Mouse (Mus musculus) kidney, adult 18-20 months (tissue): ENCODE measurements around the gene Kcnv2.

ENCODE experiments used
- DNase-seq: peaks from one replicate; pipeline ENCODE4 v3.0.0; 2021

Gene Kcnv2

DNA sequence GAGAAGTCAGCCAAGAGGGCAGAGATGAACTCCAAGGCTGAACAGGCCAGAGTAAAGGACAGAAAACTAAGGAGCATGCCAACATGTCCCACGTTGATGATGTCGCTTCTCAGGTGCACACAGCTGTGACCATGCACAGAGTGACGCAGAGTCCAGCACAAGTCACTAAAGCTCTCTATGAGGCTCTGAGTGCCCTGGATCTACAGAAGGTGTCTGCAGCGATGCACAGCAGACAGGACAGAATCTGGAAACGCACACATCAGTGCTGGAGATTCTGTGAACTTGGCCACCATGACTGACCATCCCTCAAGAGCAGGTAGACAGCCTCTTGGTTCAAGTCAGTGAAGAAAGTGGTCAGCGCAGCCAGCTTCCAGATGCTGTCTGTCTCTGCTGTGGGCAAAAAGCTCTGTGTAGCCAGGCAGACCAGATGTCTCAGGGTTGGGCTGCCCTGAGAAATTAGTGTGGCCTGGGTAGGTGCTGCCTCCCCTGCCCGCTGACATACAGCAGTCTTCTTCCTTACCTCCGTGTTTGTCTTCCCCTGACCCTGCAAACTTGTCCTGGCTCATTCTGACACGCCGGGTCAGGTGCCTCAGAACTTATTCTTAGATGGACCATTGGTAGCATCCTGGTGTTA, 43.8 kb downstream of the Kcnv2 start:
- DNase-seq = no peak

DNA sequence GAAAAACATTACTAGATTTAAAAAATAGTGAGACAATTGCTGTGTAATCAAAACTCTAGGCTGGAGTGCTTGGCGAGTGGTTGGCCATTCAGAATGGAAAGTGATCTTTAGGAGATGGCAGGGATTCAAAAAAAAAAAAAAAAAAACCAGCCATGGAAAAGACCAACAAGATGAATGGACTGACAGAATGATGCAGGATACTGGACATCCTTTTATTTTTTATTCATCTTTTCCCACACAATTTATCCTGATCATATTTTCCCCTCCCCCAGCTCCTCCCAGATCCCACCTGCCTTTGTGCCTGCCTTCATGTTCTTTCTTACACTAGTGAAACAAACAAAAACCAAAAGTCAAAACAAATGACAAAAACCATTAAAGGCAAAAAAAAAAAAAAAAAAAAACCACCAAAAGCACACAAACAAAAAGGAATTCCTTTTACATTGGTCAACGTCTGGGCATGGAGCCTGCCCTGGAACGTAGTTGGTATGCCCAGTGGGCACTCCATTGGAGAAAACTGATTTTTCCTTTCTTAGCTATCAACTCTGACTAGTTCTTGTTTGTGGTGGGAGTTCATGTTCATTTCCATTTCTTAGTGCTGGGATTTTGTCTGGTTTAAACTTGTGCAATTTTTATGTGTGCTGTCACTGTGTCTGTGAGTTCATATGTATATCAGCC, 47.2 kb downstream of the Kcnv2 start:
- DNase-seq = no peak

DNA sequence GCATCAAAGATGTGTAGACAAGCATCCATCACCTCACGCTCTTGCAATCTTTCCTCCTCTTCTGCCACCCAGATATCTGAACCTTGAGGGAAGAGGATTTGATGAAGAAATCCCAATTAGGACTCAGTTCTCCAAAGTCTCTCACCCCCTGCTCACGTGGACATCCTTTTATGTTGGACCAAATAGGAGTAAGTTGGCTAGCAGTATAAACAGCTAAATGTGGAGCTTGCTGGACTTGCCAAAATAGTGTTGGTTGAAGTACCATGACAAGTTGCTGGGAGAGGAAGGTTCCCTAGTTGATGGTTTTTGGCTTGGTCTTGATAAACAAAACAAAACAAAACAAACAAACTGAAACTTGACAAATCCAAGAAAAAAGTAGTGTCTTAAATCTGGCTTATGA, 47.8 kb downstream of the Kcnv2 start:
- no peak for DNase-seq

DNA sequence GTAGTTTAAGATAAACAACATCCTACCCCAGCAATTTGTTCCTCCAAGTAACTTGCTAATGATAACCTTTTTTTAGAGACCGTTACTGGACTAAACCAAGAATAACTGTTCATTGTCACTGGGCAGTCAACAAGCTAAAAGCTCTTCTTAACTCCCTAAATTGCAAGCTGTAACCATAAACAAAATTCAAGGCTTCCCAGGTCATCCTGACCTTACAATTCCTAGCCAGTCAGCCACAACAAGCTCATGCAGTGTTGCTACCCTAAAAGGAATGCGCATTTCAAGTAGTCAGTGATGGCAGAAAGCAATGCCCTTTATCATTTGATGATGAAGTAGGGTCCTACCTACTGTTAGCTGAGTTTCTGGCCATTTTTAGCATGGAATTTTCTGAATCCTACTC, 48.4 kb downstream of the Kcnv2 start:
- no peak for DNase-seq

DNA sequence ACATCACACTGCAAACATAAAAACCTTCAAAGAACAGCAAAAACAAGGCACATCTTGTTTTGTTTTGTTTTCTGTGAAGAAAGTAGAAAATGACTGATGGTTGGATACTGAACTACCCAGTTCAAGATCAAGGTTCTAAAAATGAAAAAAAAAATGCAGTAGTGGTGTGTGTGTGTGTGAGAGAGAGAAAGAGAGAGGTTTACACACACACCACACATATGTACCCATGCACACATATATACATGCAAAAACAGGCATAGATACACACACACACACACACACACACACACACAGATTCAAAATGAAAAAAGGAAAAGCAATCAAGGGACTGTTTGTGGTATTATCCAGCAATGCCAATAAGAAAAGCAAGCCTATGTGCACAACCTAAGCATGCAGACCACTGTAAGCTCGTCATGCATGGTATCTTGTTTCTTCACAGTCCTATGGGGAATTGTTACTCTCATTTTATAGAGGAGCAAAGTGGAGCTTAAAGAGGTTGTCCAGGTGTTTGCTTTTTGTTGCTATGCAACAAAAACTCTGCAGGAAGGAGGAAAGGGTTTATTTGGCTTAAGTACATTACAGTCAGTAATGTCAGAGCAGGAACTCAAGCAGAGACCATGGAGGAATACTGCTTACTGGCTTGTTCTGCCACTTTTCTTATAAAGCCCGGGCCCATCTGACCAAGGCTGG, 57.5 kb downstream of the Kcnv2 start:
- no peak for DNase-seq

DNA sequence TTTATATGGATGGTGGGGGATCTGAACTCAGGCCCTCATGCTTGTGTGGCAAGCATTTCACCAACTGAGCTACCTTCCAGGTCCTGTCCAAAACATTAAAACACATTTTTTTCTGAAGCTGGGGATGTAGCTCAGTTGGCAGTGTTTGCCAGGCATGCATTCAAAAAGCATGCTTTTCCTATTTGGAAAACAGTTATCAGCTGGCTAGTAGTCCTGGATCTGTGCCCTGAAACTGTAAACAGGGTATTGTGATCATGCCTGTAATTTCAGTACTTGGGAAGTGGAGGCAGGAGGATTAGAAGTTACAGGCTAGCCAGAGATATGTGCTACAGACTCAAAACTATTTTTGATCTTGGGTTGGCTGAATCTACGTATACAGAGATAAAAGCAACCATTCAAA, 59.7 kb downstream of the Kcnv2 start:
- no peak for DNase-seq

DNA sequence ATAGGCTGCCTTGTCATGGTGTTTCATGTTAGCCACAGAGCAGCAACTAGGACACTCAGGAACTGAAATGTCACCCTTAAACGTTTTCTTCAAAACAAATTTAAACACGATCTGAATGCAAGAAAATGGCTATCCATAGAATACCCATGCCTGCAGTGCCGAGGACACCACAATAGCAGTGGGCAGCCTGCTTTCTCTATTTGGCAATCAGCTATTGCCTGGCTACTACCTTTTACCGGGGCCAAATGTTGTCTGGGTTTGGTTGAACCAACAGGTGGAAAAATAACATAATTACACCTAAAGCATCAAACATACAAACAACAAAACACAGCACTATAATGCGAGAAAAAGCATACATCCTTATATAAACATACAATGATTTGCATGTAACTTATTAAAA, 60.9 kb downstream of the Kcnv2 start:
- DNase-seq = no peak

DNA sequence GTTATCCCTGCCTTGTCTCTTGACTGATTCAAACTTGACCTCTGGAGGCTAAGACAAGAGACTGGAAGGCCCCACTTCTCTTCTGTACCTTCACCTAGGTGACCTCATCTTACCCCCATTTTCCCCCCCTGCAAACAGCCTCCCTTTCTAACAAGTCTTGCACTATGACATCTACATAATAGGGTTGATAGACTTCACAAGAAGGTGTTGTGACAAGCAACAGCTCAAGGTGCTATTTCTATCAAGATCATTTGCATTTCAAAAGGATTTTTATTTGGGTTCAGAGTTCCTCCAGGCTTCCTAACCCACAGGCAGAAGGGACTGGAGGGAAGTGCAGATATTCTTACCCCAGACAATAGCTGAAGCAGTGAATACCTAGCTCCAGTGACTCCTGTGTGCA, 62.9 kb downstream of the Kcnv2 start:
- no peak for DNase-seq
